Mouse (Mus musculus): ENCODE measurements around the gene Pank1. TPM values are rescaled to one million over a fixed set of nuclear protein-coding genes. Genes with fewer than 3 reads are reported as not detected.

Pank1 gene
- polyA plus RNA-seq, 1 experiment from 2014 or later = 8.7 TPM

GRCm38 (mm10) chr19:34905424-34905823, 26.2 kb upstream of the Pank1 start:
- H3K4me2 ChIP-seq = no peak overlapping the region
- no peak for ATAC-seq (replicated peaks; ENCODE audit: low FRiP score)
- H3K36me3 ChIP-seq (ENCODE audit: control insufficient read depth, insufficient read depth, low read length) = no peaks in the 10 kb centered on the region
- no peaks in the 10 kb centered on the region for H3K9me3 ChIP-seq (ENCODE audit: control insufficient read depth, low read length)
- no peak overlapping the region for H3K27ac ChIP-seq (ENCODE audit: low read depth, low read length)
- no peaks in the 10 kb centered on the region for H3K4me1 ChIP-seq (replicated peaks; ENCODE audit: control insufficient read depth, insufficient read depth, low read length)
- H3K27me3 ChIP-seq (replicated peaks; ENCODE audit: control insufficient read depth, insufficient read depth, low read length) = no peaks in the 10 kb centered on the region
- WGBS = 59% methylated on average over 7 of the region's 7 CpGs
- no peak overlapping the region for H3K9ac ChIP-seq (ENCODE audit: low read depth, low read length)
- DNase-seq (ENCODE audit: low spot score) = no peak
- no peak overlapping the region for H3K4me3 ChIP-seq (ENCODE audit: low read depth, low read length)

GRCm38 (mm10) chr19:34904032-34904431, 24.8 kb upstream of the Pank1 start:
- H3K4me1 ChIP-seq (replicated peaks; ENCODE audit: control insufficient read depth, insufficient read depth, low read length) = no peaks in the 10 kb centered on the region
- no peak overlapping the region for H3K9ac ChIP-seq (ENCODE audit: low read depth, low read length)
- H3K4me3 ChIP-seq (ENCODE audit: low read depth, low read length) = no peak overlapping the region
- no peak overlapping the region for H3K27ac ChIP-seq (ENCODE audit: low read depth, low read length)
- H3K4me2 ChIP-seq = no peak overlapping the region
- DNase-seq (ENCODE audit: low spot score) = no peak
- H3K36me3 ChIP-seq (ENCODE audit: control insufficient read depth, insufficient read depth, low read length) = no peaks in the 10 kb centered on the region
- no peaks in the 10 kb centered on the region for H3K27me3 ChIP-seq (replicated peaks; ENCODE audit: control insufficient read depth, insufficient read depth, low read length)
- ATAC-seq (replicated peaks; ENCODE audit: low FRiP score) = no peak
- H3K9me3 ChIP-seq (ENCODE audit: control insufficient read depth, low read length) = no peaks in the 10 kb centered on the region
- 78% methylated on average over 5 of the region's 5 CpGs for WGBS

- Histone ChIP-seq H3K4me2 (no peak overlapping the region), H3K9me3 (ENCODE audit: control insufficient read depth, low read length) (no peaks in the 10 kb centered on the region), H3K9ac (ENCODE audit: low read depth, low read length) (no peak overlapping the region), H3K4me1 (replicated peaks; ENCODE audit: control insufficient read depth, insufficient read depth, low read length) (no peaks in the 10 kb centered on the region), H3K27me3 (replicated peaks; ENCODE audit: control insufficient read depth, insufficient read depth, low read length) (no peaks in the 10 kb centered on the region), H3K36me3 (ENCODE audit: control insufficient read depth, insufficient read depth, low read length) (no peaks in the 10 kb centered on the region), H3K4me3 (ENCODE audit: low read depth, low read length) (no peak overlapping the region), H3K27ac (ENCODE audit: low read depth, low read length) (no peak overlapping the region)
- WGBS = 78% methylated on average over 2 of the region's 2 CpGs
- DNase-seq (ENCODE audit: low spot score) (no peak), ATAC-seq (replicated peaks; ENCODE audit: low FRiP score) (no peak)
These were observed 22.5 kb upstream of the Pank1 start for GRCm38 (mm10) chr19:34901735-34902134.

DNA sequence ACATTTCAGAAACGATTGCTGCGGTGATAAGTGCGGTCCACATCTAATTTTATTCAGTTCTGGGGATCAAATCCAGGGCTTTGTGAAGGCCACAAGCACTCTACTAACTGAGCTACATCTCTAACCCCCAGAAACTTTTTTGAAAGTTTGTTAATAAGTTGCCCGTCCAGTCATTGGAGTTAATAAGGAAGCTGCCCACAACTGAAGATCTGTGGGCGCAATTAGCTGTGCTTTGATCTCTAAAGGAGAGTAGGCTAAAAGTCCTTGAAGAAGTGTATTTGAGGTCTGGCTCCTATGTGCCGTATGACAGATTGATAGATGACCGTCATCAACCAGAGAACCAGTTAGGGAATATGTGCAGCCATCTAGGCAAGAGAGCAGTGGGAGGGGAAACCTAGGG, 22.0 kb upstream of the Pank1 start:
- no peak overlapping the region for H3K4me2 ChIP-seq
- no peaks in the 10 kb centered on the region for H3K4me1 ChIP-seq (replicated peaks; ENCODE audit: control insufficient read depth, insufficient read depth, low read length)
- no peaks in the 10 kb centered on the region for H3K27me3 ChIP-seq (replicated peaks; ENCODE audit: control insufficient read depth, insufficient read depth, low read length)
- no peaks in the 10 kb centered on the region for H3K9me3 ChIP-seq (ENCODE audit: control insufficient read depth, low read length)
- no peak overlapping the region for H3K4me3 ChIP-seq (ENCODE audit: low read depth, low read length)
- DNase-seq (ENCODE audit: low spot score) (no peak), ATAC-seq (replicated peaks; ENCODE audit: low FRiP score) (no peak)
- H3K36me3 ChIP-seq (ENCODE audit: control insufficient read depth, insufficient read depth, low read length) = no peaks in the 10 kb centered on the region
- no peak overlapping the region for H3K9ac ChIP-seq (ENCODE audit: low read depth, low read length)
- WGBS = 92% methylated on average over 7 of the region's 7 CpGs
- H3K27ac ChIP-seq (ENCODE audit: low read depth, low read length) = no peak overlapping the region

- DNase-seq (ENCODE audit: low spot score) = no peak
- no peaks in the 10 kb centered on the region for H3K36me3 ChIP-seq (ENCODE audit: control insufficient read depth, insufficient read depth, low read length)
- no peaks in the 10 kb centered on the region for H3K27me3 ChIP-seq (replicated peaks; ENCODE audit: control insufficient read depth, insufficient read depth, low read length)
- 87% methylated on average over 4 of the region's 4 CpGs for WGBS
- H3K27ac ChIP-seq (ENCODE audit: low read depth, low read length) = no peak overlapping the region
- no peak overlapping the region for H3K9ac ChIP-seq (ENCODE audit: low read depth, low read length)
- no peaks in the 10 kb centered on the region for H3K4me1 ChIP-seq (replicated peaks; ENCODE audit: control insufficient read depth, insufficient read depth, low read length)
- no peak overlapping the region for H3K4me2 ChIP-seq
- no peak overlapping the region for H3K4me3 ChIP-seq (ENCODE audit: low read depth, low read length)
- H3K9me3 ChIP-seq (ENCODE audit: control insufficient read depth, low read length) = no peaks in the 10 kb centered on the region
- ATAC-seq (replicated peaks; ENCODE audit: low FRiP score) = no peak
These were observed 19.7 kb upstream of the Pank1 start for GRCm38 (mm10) chr19:34898941-34899340.

DNA sequence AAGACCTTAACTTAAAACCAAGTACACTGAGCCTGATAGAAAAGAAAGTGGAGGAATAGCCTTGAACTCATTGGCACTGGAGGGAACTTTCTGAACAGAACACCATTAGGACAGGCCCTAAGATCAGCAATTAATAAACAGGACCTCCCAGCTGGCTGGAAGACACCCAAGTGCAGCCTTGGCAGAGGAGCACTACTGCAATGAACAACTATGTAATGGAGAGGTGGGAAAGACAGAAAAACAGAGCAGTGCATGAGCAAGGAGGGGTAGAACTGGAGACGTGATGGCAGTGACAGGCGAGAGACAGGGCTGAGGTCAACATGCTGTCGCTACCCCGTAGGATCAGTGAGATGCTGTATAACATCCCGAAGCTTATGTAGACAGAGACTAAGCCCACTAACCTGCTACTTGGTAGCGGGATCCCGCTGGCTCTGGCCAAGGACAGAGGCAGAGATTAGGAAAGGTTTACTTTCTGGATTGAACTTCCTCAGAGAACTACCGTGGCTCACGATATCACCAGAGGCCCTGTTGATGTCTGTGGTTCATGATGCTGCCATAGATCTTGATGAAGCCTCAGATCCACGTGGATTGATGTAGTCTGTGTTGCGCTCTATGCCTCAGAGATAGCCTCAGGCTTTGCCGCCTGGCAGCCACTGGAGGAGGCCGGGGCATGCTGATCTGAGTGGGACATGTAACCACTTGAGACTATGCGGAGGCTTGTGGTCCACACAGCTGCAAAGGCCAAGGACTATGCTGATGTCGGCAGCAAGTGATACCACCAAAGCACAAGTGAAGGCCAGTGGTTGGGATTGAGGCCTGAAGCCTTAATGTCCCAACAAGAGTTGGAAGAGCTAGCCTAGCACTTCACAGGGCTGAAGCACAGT, 18.1 kb upstream of the Pank1 start:
- no peaks in the 10 kb centered on the region for H3K4me1 ChIP-seq (replicated peaks; ENCODE audit: control insufficient read depth, insufficient read depth, low read length)
- DNase-seq (ENCODE audit: low spot score) = no peak
- H3K9me3 ChIP-seq (ENCODE audit: control insufficient read depth, low read length) = no peaks in the 10 kb centered on the region
- no peak for ATAC-seq (replicated peaks; ENCODE audit: low FRiP score)
- 85% methylated on average over 15 of the region's 15 CpGs for WGBS
- no peak overlapping the region for H3K4me2 ChIP-seq
- H3K4me3 ChIP-seq (ENCODE audit: low read depth, low read length) = no peak overlapping the region
- H3K27me3 ChIP-seq (replicated peaks; ENCODE audit: control insufficient read depth, insufficient read depth, low read length) = no peaks in the 10 kb centered on the region
- H3K27ac ChIP-seq (ENCODE audit: low read depth, low read length) = no peak overlapping the region
- no peaks in the 10 kb centered on the region for H3K36me3 ChIP-seq (ENCODE audit: control insufficient read depth, insufficient read depth, low read length)
- no peak overlapping the region for H3K9ac ChIP-seq (ENCODE audit: low read depth, low read length)

DNA sequence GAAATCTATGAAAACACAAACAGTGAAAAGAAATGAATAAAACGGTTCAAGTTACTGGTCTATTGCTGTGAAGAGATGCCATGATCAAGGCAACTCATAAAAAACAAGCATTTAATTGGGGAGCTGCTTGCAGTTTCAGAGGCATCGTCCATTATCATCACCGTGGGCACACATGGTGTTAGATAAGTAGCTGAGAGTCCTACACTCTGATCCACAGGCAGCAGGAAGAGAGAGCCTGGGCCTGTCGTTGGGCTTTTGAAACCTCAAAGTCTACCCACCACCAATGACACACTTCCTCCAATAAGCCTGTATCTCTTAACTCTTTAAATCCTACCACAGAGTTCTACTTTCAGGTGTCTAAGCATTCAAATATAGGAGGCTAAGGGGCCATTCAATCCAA, 15.8 kb upstream of the Pank1 start:
- Histone ChIP-seq H3K27me3 (replicated peaks; ENCODE audit: control insufficient read depth, insufficient read depth, low read length) (no peaks in the 10 kb centered on the region), H3K36me3 (ENCODE audit: control insufficient read depth, insufficient read depth, low read length) (no peaks in the 10 kb centered on the region), H3K9ac (ENCODE audit: low read depth, low read length) (no peak overlapping the region), H3K9me3 (ENCODE audit: control insufficient read depth, low read length) (no peaks in the 10 kb centered on the region), H3K4me2 (no peak overlapping the region), H3K4me3 (ENCODE audit: low read depth, low read length) (no peak overlapping the region), H3K4me1 (replicated peaks; ENCODE audit: control insufficient read depth, insufficient read depth, low read length) (no peaks in the 10 kb centered on the region), H3K27ac (ENCODE audit: low read depth, low read length) (no peak overlapping the region)
- 52% methylated on average over 4 of the region's 4 CpGs for WGBS
- no peak for DNase-seq (ENCODE audit: low spot score)
- ATAC-seq (replicated peaks; ENCODE audit: low FRiP score) = no peak

DNA sequence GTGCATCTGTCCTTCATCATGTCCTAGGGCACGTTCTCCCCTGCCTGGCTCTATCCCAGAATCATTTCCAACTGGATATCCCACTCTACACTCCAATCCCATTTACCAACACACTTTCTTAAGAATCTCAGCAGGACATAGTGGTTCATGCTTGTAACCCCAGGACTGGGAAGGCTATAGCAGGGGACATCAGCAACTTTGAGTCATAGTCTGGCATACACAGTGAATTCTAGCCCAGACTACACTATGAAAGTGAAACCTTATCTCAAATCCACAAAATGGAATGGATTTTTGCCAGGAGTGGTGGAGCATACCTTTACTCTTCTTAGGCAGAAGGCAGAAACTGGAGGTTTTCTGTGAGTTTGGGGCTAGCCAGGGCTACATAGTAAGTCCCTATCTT, 12.3 kb upstream of the Pank1 start:
- Histone ChIP-seq H3K9ac (ENCODE audit: low read depth, low read length) (no peak overlapping the region), H3K9me3 (ENCODE audit: control insufficient read depth, low read length) (no peaks in the 10 kb centered on the region), H3K27me3 (replicated peaks; ENCODE audit: control insufficient read depth, insufficient read depth, low read length) (no peaks in the 10 kb centered on the region), H3K4me1 (replicated peaks; ENCODE audit: control insufficient read depth, insufficient read depth, low read length) (no peaks in the 10 kb centered on the region), H3K36me3 (ENCODE audit: control insufficient read depth, insufficient read depth, low read length) (no peaks in the 10 kb centered on the region), H3K4me3 (ENCODE audit: low read depth, low read length) (no peak overlapping the region), H3K27ac (ENCODE audit: low read depth, low read length) (no peak overlapping the region), H3K4me2 (no peak overlapping the region)
- no peak for DNase-seq (ENCODE audit: low spot score)
- WGBS = 81% methylated on average over 1 of the region's 1 CpGs
- ATAC-seq (replicated peaks; ENCODE audit: low FRiP score) = no peak

- Histone ChIP-seq H3K4me1 (replicated peaks; ENCODE audit: control insufficient read depth, insufficient read depth, low read length) (no peaks in the 10 kb centered on the region), H3K27me3 (replicated peaks; ENCODE audit: control insufficient read depth, insufficient read depth, low read length) (no peaks in the 10 kb centered on the region), H3K27ac (ENCODE audit: low read depth, low read length) (no peak overlapping the region), H3K36me3 (ENCODE audit: control insufficient read depth, insufficient read depth, low read length) (no peaks in the 10 kb centered on the region), H3K4me2 (no peak overlapping the region), H3K9me3 (ENCODE audit: control insufficient read depth, low read length) (no peaks in the 10 kb centered on the region), H3K4me3 (ENCODE audit: low read depth, low read length) (no peak overlapping the region), H3K9ac (ENCODE audit: low read depth, low read length) (no peak overlapping the region)
- ATAC-seq (replicated peaks; ENCODE audit: low FRiP score) = no peak
- DNase-seq (ENCODE audit: low spot score) = no peak
- WGBS = 59% methylated on average over 3 of the region's 3 CpGs
These were observed 11.7 kb upstream of the Pank1 start for GRCm38 (mm10) chr19:34890981-34891380.

Data from liver, embryonic 11.5 days (tissue).